9 mouse cellular contexts compared by ENCODE assay signal in genomic region chr9:65519807-65520504, GRCm38 (mm10). TPM values are rescaled to one million over a fixed set of nuclear protein-coding genes. Genes with fewer than 3 reads are reported as not detected.
DNase-seq lines count a peak whose midpoint lies in the region; ATAC-seq and TF ChIP-seq lines count a peak whose summit lies in the region.
"Had no signal": no experiment of that assay in that cellular context is flagged by ENCODE, and none has a peak within 500 bp of the region (broad histone marks: within the 10 kb centered on the region; RNA-seq: fewer than 3 reads in every experiment).

TSS of gene Ankdd1a (minus strand) at chr9:65520193.

- no peak for TF ChIP-seq EP300 in heart, adult 2 months (IDR thresholded peaks at IDR 0.05; ENCODE audit: insufficient read depth, low read depth, low read length)
- no peak for TF ChIP-seq EP300 in liver, postnatal 0 days (IDR thresholded peaks at IDR 0.05; ENCODE audit: low read depth)

- TF ChIP-seq POLR2A in heart, adult 2 months (IDR thresholded peaks at IDR 0.05; ENCODE audit: insufficient read depth, low read depth, low read length): no peak

- H3K36me3 ChIP-seq in heart, embryonic 10.5 days: no peaks in the 10 kb centered on the region
- no peaks in the 10 kb centered on the region for H3K36me3 ChIP-seq in heart, adult 2 months (ENCODE audit: control insufficient read depth, insufficient read depth, low read length)
- no peaks in the 10 kb centered on the region for H3K36me3 ChIP-seq in embryonic facial prominence, embryonic 10.5 days (replicated peaks)
- H3K36me3 ChIP-seq in intestine, embryonic 15.5 days: no peaks in the 10 kb centered on the region
- H3K36me3 ChIP-seq in liver, postnatal 0 days (replicated peaks; ENCODE audit: insufficient read depth, low read length): no peaks in the 10 kb centered on the region
- no peaks in the 10 kb centered on the region for H3K36me3 ChIP-seq in stomach, embryonic 15.5 days

- H3K9me3 ChIP-seq in heart, embryonic 10.5 days: no peaks in the 10 kb centered on the region
- no peaks in the 10 kb centered on the region for H3K9me3 ChIP-seq in embryonic facial prominence, embryonic 10.5 days
- H3K9me3 ChIP-seq in intestine, embryonic 15.5 days: no peaks in the 10 kb centered on the region
- no peaks in the 10 kb centered on the region for H3K9me3 ChIP-seq in liver, postnatal 0 days (ENCODE audit: low read length)
- H3K9me3 ChIP-seq in stomach, embryonic 15.5 days: no peaks in the 10 kb centered on the region

- intact Hi-C loops in heart, adult 2 months (cut with DNase I): no loop called here

- H3K27ac ChIP-seq in heart, embryonic 10.5 days: no peak within 1 kb of the TSS; the same call in 1 of the 2 replicates
- no peak within 1 kb of the TSS for H3K27ac ChIP-seq in heart, adult 2 months
- H3K27ac ChIP-seq in embryonic facial prominence, embryonic 10.5 days (replicated peaks): peak within 1 kb of the TSS; percentile 20
- no peak within 1 kb of the TSS for H3K27ac ChIP-seq in intestine, embryonic 15.5 days
- H3K27ac ChIP-seq in liver, postnatal 0 days (ENCODE audit: low read depth): no peak within 1 kb of the TSS
- H3K27ac ChIP-seq in stomach, embryonic 15.5 days: no peak within 1 kb of the TSS

- H3K79me2 ChIP-seq in heart, adult 2 months (replicated peaks; ENCODE audit: control insufficient read depth, insufficient read depth, low read length): no peaks in the 10 kb centered on the region

- H3K4me1 ChIP-seq in heart, embryonic 10.5 days: peaks cover 14% of the 10 kb centered on the region
- peaks cover 1% of the 10 kb centered on the region; the same call in 1 of the 2 replicates for H3K4me1 ChIP-seq in heart, adult 2 months (ENCODE audit: control insufficient read depth, insufficient read depth, low read length)
- peaks cover 28% of the 10 kb centered on the region for H3K4me1 ChIP-seq in embryonic facial prominence, embryonic 10.5 days
- H3K4me1 ChIP-seq in intestine, embryonic 15.5 days (replicated peaks): peaks cover 9% of the 10 kb centered on the region
- 0 out of 2 replicates have a peak, but pooled peaks cover 3% of the 10 kb centered on the region for H3K4me1 ChIP-seq in liver, postnatal 0 days (ENCODE audit: insufficient read depth)
- H3K4me1 ChIP-seq in stomach, embryonic 15.5 days: peaks cover 10% of the 10 kb centered on the region; the same call in 1 of the 2 replicates

- no peak for DNase-seq in heart, embryonic 10.5 days (ENCODE audit: low spot score)
- DNase-seq in heart, adult 2 months: no peak
- peak; percentile 54 for DNase-seq in MN1 (ENCODE audit: low spot score)
- DNase-seq in embryonic facial prominence, embryonic 10.5 days (ENCODE audit: low spot score): peak; percentile 59
- no peak for DNase-seq in liver, postnatal 0 days

- TF ChIP-seq CTCF in heart, adult 2 months (IDR thresholded peaks at IDR 0.05): no peak
- no peak for TF ChIP-seq CTCF in liver, postnatal 0 days (IDR thresholded peaks at IDR 0.05; ENCODE audit: low read depth)

- peak within 1 kb of the TSS; percentile 48 for H3K4me3 ChIP-seq in heart, embryonic 10.5 days
- H3K4me3 ChIP-seq in heart, adult 2 months: no peak within 1 kb of the TSS
- H3K4me3 ChIP-seq in embryonic facial prominence, embryonic 10.5 days: peak within 1 kb of the TSS; percentile 51
- peak within 1 kb of the TSS; percentile 14 for H3K4me3 ChIP-seq in intestine, embryonic 15.5 days (replicated peaks)
- no peak within 1 kb of the TSS for H3K4me3 ChIP-seq in liver, postnatal 0 days (ENCODE audit: low read depth, low read length)
- H3K4me3 ChIP-seq in stomach, embryonic 15.5 days (replicated peaks): peak within 1 kb of the TSS; percentile 23

- H3K9ac ChIP-seq in heart, adult 2 months (ENCODE audit: low read depth, low read length): no peak within 1 kb of the TSS
- no peak within 1 kb of the TSS; the same call in 1 of the 2 replicates for H3K9ac ChIP-seq in intestine, embryonic 15.5 days
- no peak within 1 kb of the TSS for H3K9ac ChIP-seq in liver, postnatal 0 days (replicated peaks)
- no peak within 1 kb of the TSS for H3K9ac ChIP-seq in stomach, embryonic 15.5 days

- no peak for ATAC-seq in intestine, embryonic 15.5 days
- no peak for ATAC-seq in liver, postnatal 0 days
- no peak for ATAC-seq in stomach, embryonic 15.5 days (ENCODE audit: insufficient read depth, low FRiP score, low read depth)
- ATAC-seq in erythroid progenitor cell, adult 5-6 weeks (replicated peaks; ENCODE audit: low FRiP score, poor library complexity, severe bottlenecking): no peak

- H3K27me3 ChIP-seq in heart, embryonic 10.5 days (ENCODE audit: insufficient read depth, poor library complexity, severe bottlenecking): peaks cover 6% of the 10 kb centered on the region; the same call in 1 of the 2 replicates
- 0 out of 2 replicates have a peak, but pooled peaks cover 2% of the 10 kb centered on the region for H3K27me3 ChIP-seq in heart, adult 2 months (ENCODE audit: control insufficient read depth, insufficient read depth, low read length)
- peaks cover 27% of the 10 kb centered on the region for H3K27me3 ChIP-seq in embryonic facial prominence, embryonic 10.5 days (replicated peaks; ENCODE audit: low read depth, poor library complexity, severe bottlenecking)
- peaks cover 4% of the 10 kb centered on the region; the same call in 1 of the 2 replicates for H3K27me3 ChIP-seq in intestine, embryonic 15.5 days (replicated peaks)
- peaks cover 8% of the 10 kb centered on the region for H3K27me3 ChIP-seq in liver, postnatal 0 days (ENCODE audit: insufficient read depth, low read length)
- no peaks in the 10 kb centered on the region for H3K27me3 ChIP-seq in stomach, embryonic 15.5 days (replicated peaks)

- H3K4me2 ChIP-seq in intestine, embryonic 15.5 days (replicated peaks): peak within 1 kb of the TSS; percentile 47
- peak within 1 kb of the TSS; percentile 24; the same call in 1 of the 2 replicates for H3K4me2 ChIP-seq in liver, postnatal 0 days (ENCODE audit: low read depth, low read length)
- H3K4me2 ChIP-seq in stomach, embryonic 15.5 days: peak within 1 kb of the TSS; percentile 51

- WGBS in heart, embryonic 10.5 days: 9% methylated on average over 25 of the region's 25 CpGs
- WGBS in heart, adult 2 months: 18% methylated on average over 25 of the region's 25 CpGs
- 7% methylated on average over 25 of the region's 25 CpGs for WGBS in embryonic facial prominence, embryonic 10.5 days
- WGBS in intestine, embryonic 15.5 days: 7% methylated on average over 25 of the region's 25 CpGs
- WGBS in liver, postnatal 0 days (ENCODE audit: insufficient replicate concordance): 27% methylated on average over 23 of the region's 25 CpGs
- WGBS in stomach, embryonic 15.5 days: 8% methylated on average over 25 of the region's 25 CpGs

RNA-seq across cellular contexts. Expression of gene Ankdd1a, which starts in this region (rescaled TPM):
- not detected in 2 replicates for polyA plus RNA-seq in heart, embryonic 10.5 days (2016; fragmentation: Nextera tagmentation; extraction: Ambion mirVana)
- total RNA-seq in heart, adult 2 months (2021): not detected
- polyA plus RNA-seq in heart, adult 2 months (2012; rRNA removed): not detected in 2 replicates
- polyA plus RNA-seq in embryonic facial prominence, embryonic 10.5 days (2016; fragmentation: Nextera tagmentation; extraction: Ambion mirVana): not detected in 2 replicates
- not detected in 2 replicates for polyA plus RNA-seq in intestine, embryonic 15.5 days (2015; fragmentation: Nextera tagmentation; extraction: Ambion mirVana)
- polyA plus RNA-seq in liver, postnatal 0 days (2015; fragmentation: Nextera tagmentation; extraction: Ambion mirVana): not detected in 2 replicates
- polyA plus RNA-seq in stomach, embryonic 15.5 days (2015; fragmentation: Nextera tagmentation; extraction: Ambion mirVana): 0.14 TPM in 1 of 2 replicates, not detected in the other
- not detected in 2 replicates for total RNA-seq in erythroid progenitor cell, adult 5-6 weeks (2015; ENCODE audit: low replicate concordance)
- not detected in 2 replicates for total RNA-seq in erythroid progenitor cell, adult 5-6 weeks (2017; ENCODE audit: low replicate concordance)
- polyA plus RNA-seq: testis, adult 2 months had no signal

Comparison
In these comparisons a context has a peak if more than half of its experiments do, and no peak if none do; other contexts are left out.
1. H3K4me3 ChIP-seq: peak in heart, embryonic 10.5 days (single experiment), intestine, embryonic 15.5 days (single experiment) and stomach, embryonic 15.5 days (single experiment); none in heart, adult 2 months (single experiment) and liver, postnatal 0 days (single experiment).
2. Peak in DNase-seq, H3K4me3 ChIP-seq and H3K27ac ChIP-seq in embryonic facial prominence, embryonic 10.5 days; RNA of the gene not detected or under 1 TPM.
3. Peak in every context shown above with its lines, with median percentiles within 50 percentile points of each other: H3K4me2 ChIP-seq.